Mouse (Mus musculus): ENCODE results near the gene Gm8332.
"Not testable (repeated sequence)": the region's sequence is repeated elsewhere in the genome, so short reads cannot be mapped to it uniquely, and the experiment has no call there.

Gm8332 gene

DNA sequence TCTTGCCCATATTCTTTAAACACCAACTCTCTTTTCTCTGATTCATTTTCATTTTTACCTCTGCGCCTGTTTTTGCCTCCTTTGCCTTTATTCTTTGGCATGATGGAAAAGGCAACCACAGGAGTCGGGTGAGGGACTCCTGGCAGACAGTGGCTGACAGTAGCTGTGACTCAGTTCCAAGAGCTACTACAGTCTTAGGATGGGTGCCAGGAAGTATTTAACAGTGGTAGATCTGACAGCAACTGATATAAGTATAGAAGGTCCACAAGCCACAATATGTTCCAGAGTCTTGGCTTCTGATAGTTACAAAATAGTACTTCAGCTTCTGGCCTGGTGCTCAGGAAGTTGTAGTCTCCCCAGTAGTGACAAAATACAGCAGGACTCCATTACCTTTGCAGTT is at the start of gene Gm8332:
Gene Gm8332 (minus strand): TSS at position 101 of the 400 bp plus-strand sequence.
- DNase-seq (ENCODE audit: low spot score) = not testable (repeated sequence)

DNA sequence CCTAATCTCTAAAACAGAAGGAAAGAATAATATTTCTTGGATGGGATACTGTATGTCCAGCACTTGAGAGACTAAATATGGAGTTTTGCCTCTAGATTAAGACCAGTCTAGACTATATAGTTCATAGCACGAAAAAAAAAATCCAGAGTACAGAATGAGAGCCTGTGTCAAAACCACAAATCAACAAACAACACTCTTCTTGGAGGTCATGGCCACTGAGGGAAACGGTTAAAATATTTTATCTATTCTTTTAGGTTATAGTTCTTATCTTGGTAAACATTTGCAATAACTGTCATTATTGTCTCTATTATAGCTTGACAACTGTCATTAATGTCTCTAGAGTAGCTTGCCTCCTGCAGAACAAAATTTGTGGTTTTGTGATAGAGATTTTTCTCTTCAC is 47.3 kb upstream of the Gm8332 start:
- DNase-seq (ENCODE audit: low spot score) = not testable (repeated sequence)

DNA sequence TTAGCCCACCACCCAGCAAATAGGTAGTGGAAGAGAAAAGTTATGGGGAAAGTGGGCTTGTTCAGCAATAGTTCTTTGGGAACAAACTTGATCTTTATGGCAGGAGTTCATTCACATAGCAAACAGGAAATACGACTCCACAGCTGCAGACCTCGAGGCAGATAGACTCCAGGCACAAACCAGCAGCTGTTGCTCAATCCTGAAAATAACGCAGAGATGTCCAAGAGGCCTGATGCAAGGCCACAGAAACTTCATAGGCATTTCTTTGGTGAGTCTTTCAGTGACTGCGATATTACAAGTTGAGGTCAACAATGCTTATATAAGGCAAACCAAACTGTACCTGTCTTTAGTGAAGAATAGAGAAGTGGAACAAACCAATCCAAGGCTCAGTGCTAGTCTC is 43.2 kb upstream of the Gm8332 start:
- DNase-seq (ENCODE audit: low spot score) = not testable (repeated sequence)

DNA sequence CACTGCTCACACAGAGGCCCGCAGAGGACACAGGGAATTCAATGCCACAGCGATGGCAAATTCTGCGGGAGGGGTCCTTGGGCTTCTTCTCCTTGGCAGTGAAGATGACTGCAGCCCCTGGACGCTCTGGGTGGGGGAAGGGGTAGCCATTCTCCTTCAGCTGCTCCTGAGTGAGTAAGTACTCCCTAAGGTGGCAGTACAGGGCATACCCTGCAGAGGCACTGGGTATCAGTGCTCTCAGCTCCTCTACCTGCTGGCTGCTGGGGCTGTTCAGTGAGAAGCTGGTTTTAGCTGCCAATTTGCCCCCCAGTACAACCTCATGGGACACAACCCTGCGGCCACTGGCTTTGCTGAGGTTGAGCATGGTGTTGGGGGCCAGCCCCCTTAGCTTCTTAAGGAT is 35.3 kb upstream of the Gm8332 start:
- DNase-seq (ENCODE audit: low spot score) = not testable (repeated sequence)

DNA sequence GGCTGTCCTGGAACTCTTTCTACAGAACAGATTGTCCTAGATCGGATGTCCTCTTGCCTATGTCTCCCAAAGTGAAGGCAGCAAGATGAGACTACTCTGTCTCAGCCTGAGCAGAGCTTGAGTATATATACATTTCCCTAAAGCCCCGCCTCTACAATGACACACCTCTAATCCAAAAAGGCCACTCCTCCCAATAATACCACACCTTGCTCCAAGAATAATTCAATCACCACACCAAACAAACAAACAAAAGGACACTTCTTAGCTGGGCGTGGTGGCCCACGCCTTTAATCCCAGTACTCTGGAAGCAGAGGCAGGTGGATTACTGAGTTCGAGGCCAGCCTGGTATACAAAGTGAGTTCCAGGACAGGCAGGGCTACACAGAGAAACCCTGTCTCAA is 24.5 kb upstream of the Gm8332 start, which contains the start of gene Gm5662:
Gene Gm5662 (minus strand): TSS at position 101 of the 400 bp plus-strand sequence.
- not testable (repeated sequence) for DNase-seq (ENCODE audit: low spot score)

DNA sequence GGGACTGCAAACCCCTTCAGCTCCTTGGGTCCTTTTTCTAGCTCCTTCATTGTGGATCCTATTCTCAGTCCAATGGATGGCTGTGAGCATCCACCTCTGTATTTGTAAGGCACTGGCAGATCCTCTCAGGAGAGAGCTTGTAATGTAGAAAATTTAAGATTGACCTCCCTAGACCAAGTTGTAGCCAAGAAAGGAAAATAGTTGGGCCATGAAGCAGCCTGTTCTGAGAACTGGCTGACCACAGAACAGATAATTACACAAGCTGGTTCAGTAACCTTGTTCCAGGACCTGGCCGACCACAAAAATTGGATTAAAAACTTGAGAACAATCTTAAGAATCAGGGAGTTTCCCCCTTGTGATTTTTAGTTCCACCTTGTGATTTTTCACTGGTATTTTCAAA is 7.3 kb upstream of the Gm8332 start:
- no peak for DNase-seq (ENCODE audit: low spot score)

DNA sequence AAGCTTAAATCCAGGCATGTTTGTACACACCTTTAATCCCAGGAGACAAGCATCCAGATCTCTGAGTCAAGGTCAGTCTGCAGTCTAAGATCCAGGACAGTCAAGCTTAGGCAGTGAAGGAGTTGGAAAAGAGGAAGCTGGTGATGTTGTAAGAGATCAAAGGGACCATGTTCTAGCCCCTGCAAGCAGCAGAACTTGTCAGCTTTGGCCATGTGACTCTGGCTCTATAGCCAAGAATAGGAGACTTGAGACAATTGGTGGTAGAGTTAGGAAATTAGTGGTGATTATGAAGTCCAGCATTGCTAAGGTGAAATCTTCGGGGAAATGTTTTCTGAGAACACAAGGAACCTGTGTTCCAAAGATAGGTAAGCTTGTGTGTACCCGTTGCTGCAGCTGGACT is 6.0 kb upstream of the Gm8332 start:
- not testable (repeated sequence) for DNase-seq (ENCODE audit: low spot score)

DNA sequence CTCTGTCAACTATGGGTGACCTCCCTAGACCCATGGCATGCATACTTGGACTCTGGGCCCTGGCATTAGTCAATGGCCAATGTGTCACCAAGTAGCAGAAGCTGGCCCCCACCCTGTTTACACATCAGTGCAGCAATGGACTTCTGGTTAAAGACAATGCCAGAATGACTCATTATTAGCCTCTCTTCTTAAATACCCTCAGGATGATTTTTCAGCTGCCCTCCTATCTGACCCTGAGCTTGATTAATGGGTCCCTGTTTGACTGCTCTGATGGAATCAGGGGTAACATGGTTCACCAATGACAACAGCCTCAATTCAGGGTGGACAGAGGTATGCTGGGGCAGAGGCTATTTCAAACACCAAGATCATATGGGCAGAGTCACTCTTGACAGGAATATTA is 4.1 kb downstream of the Gm8332 start:
- not testable (repeated sequence) for DNase-seq (ENCODE audit: low spot score)

DNA sequence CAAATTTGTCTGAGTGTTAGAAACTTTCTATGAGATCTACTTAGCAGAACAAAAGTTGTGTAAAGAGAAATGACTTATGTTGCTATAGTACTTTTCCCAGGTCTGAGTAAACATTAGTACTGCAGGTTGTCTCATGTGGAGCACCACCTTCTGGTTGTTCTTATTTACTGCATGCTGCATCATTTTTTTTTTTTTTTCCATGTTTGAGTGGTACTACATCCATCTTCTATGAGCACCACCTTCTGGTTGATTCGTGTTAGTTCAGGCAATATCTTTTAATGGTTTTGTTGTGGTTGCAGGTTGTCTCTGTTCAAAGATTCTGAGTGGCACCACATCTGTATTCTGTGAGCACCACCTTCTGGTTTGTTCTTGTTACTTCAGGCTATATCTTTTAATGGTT is 7.0 kb downstream of the Gm8332 start:
- not testable (repeated sequence) for DNase-seq (ENCODE audit: low spot score)

DNA sequence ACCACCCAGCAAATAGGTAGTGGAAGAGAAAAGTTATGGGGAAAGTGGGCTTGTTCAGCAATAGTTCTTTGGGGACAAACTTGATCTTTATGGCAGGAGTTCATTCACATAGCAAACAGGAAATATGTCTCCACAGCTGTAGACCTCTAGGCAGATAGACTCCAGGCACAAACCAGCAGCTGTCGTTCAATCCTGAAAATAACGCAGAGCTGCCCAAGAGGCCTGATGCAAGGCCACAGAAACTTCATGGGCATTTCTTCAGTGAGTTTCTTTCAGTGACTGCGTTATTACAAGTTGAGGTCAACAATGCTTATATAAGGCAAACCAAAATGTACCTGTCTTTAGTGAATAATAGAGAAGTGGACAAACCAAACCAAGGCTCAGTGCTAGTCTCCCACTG is 30.5 kb downstream of the Gm8332 start:
- no peak for DNase-seq (ENCODE audit: low spot score)

DNA sequence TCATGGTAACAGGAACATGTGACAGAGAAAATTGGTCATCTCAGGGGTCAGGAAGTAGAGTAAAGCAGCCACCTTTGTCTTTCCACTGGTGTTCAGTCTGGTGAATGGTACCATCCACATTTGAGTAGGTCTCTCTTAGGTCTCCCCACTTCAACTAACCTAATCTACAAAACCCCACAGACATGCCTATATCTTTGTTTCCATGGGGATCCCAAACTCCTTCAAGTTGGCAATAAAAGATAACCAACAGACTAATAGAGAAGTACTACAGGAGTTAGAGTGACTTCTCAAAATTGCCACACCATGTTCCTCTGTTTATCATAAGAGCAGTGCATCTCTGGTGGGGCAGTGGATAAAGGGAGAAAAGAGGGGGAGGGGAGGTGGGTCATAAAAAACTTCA is 31.8 kb downstream of the Gm8332 start:
- DNase-seq (ENCODE audit: low spot score) = not testable (repeated sequence)

DNA sequence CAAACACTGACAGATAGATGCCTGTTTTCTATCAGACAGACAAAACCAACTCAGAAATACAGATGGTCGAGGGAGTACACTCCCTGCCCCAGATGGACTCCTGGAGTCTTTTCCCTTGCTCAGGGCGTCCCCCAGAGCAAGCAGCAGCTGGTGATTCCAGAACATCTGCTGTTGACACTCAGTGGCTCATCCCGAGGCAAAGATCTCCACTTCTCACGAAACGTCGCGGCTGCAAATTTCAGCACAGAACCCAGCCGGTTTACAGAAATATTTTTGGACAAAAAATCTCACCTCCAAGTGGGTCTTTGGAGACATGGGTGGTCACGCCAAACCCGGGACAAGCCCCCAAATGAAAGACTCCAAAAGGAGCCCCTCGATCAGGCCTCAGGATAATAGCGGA is 35.3 kb downstream of the Gm8332 start:
- no peak for DNase-seq (ENCODE audit: low spot score)

DNA sequence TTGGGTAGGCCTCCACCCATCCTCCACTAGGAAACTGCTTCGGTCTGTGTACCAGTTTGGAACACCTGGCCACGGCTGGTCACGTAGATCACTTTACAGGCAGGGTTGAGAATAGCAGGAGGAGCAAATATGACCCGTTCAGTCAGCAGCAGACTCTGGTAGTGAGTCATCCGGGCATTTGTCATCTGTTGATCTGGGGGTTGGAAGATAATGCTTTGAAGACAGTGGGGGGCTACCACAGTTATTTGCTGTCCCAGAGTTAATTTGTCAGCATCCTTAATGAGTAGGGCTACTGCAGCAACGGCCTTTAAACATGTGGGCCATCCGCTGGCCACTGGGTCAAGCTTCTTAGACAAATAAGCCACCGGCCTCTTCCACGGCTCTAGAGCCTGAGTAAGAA is 38.4 kb downstream of the Gm8332 start:
- not testable (repeated sequence) for DNase-seq (ENCODE audit: low spot score)

DNA sequence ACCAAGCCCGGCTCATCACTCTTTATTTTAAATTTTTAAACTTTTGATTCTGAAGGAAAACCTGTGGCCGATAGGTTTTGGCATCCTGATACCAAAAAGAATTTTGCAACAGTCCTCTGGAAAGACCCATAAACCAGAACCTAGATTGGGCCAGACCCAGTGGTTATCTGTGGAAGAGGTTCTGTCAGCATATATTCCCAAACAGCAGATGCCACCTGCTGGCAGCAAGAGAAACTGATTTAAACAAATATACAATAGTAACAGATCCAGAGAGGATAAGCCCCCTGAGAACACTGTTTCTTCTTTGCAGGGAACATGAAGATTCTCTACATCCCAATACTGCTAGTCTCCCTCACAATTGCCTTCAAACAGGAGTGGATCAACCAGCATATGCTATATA is 47.0 kb downstream of the Gm8332 start:
- no peak for DNase-seq (ENCODE audit: low spot score)

Data from layer of hippocampus, adult 9-10 months (tissue).